Comparison of ENCODE assay signal across 27 mouse cellular contexts in the genomic region with DNA sequence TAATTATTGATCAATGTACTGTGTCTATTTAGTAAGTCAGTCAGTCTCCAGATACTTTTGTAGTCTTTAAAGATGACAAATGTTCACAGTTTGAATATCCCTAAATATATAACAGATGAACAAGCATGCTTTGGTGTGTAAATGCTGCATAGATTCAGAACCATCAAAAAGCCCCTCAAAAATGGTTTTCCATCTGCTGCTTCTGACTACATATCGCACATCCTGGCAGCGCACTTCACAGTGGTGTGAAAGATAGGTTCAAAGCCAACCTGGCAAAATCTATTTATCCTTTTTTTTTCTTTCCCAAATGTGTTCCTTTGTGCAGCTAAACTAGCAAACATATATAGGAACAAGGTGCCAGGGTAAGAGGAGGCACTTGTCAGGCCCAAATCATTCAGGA.
"Had no signal": no experiment of that assay in that cellular context is flagged by ENCODE, and none has a peak within 500 bp of the region (broad histone marks: within the 10 kb centered on the region; RNA-seq: fewer than 3 reads in every experiment).

No protein-coding gene starts in this region.

- H3K27me3 ChIP-seq: heart, embryonic 12.5 days; hindbrain, embryonic 12.5 days; intestine, embryonic 15.5 days; kidney, embryonic 15.5 days; limb, embryonic 13.5 days; limb, embryonic 15.5 days; liver, embryonic 12.5 days had no signal

- DNase-seq: gastrocnemius, postnatal 14 days; gastrocnemius, postnatal 36 days; heart, adult 18-20 months; heart, postnatal 10 days; heart, postnatal 4 days; kidney, adult 18-20 months; kidney, adult 9 months; kidney, postnatal 14 days; kidney, postnatal 36 days; layer of hippocampus, adult 9-11 months; layer of hippocampus, postnatal 36 days; left cerebral cortex, postnatal 4 days had no signal

- H3K36me3 ChIP-seq: heart, embryonic 10.5 days; heart, embryonic 12.5 days; hindbrain, embryonic 10.5 days; hindbrain, embryonic 12.5 days; intestine, embryonic 15.5 days; kidney, embryonic 15.5 days; limb, embryonic 13.5 days; limb, embryonic 15.5 days; liver, embryonic 12.5 days had no signal

- H3K4me3 ChIP-seq: heart, embryonic 10.5 days; heart, embryonic 12.5 days; hindbrain, embryonic 10.5 days; hindbrain, embryonic 12.5 days; intestine, embryonic 15.5 days; kidney, embryonic 15.5 days; limb, embryonic 13.5 days; limb, embryonic 15.5 days; liver, embryonic 12.5 days had no signal

- ATAC-seq: hindbrain, embryonic 16.5 days; inflammation-experienced regulatory T-cells, adult 6 months; intestine, postnatal 0 days; liver, embryonic 12.5 days had no signal

- H3K9me3 ChIP-seq: heart, embryonic 10.5 days; heart, embryonic 12.5 days; hindbrain, embryonic 10.5 days; hindbrain, embryonic 12.5 days; intestine, embryonic 15.5 days; kidney, embryonic 15.5 days; limb, embryonic 13.5 days; limb, embryonic 15.5 days; liver, embryonic 12.5 days had no signal

- H3K9ac ChIP-seq: heart, embryonic 12.5 days; hindbrain, embryonic 12.5 days; hindbrain, embryonic 14.5 days; intestine, embryonic 15.5 days; kidney, embryonic 15.5 days; limb, embryonic 13.5 days; limb, embryonic 15.5 days; liver, embryonic 12.5 days; liver, embryonic 14.5 days had no signal

- H3K27ac ChIP-seq: heart, embryonic 10.5 days; hindbrain, embryonic 10.5 days; hindbrain, embryonic 12.5 days; hindbrain, embryonic 14.5 days; intestine, embryonic 15.5 days; kidney, embryonic 15.5 days; kidney, postnatal 0 days; limb, embryonic 13.5 days; limb, embryonic 15.5 days; liver, embryonic 12.5 days; liver, embryonic 14.5 days had no signal

- H3K4me1 ChIP-seq: heart, embryonic 10.5 days; heart, embryonic 12.5 days; hindbrain, embryonic 10.5 days; hindbrain, embryonic 12.5 days; intestine, embryonic 15.5 days; kidney, embryonic 15.5 days; limb, embryonic 13.5 days; limb, embryonic 15.5 days; liver, embryonic 12.5 days had no signal

- H3K4me2 ChIP-seq: heart, embryonic 12.5 days; hindbrain, embryonic 12.5 days; hindbrain, embryonic 14.5 days; intestine, embryonic 15.5 days; kidney, embryonic 15.5 days; limb, embryonic 13.5 days; limb, embryonic 15.5 days; liver, embryonic 12.5 days had no signal
